Mouse (Mus musculus) heart, adult 2 months (tissue): ENCODE measurements around the gene Spata32.

Source experiments
- CTCF ChIP-seq: fragments of 200-600 bp; IDR thresholded peaks from 2 replicates; pipeline ENCODE4 v1.8.1; 2022; ENCODE audit warnings: antibody characterized with exemption, mild to moderate bottlenecking, moderate library complexity
- POLR2A ChIP-seq: fragments of 200-500 bp; IDR thresholded peaks from 2 replicates; pipeline ENCODE4 v1.6.1; 2011; ENCODE audit warnings: mild to moderate bottlenecking, low read depth, low read length, control low read depth; ENCODE audit not compliant: insufficient read depth

DNA sequence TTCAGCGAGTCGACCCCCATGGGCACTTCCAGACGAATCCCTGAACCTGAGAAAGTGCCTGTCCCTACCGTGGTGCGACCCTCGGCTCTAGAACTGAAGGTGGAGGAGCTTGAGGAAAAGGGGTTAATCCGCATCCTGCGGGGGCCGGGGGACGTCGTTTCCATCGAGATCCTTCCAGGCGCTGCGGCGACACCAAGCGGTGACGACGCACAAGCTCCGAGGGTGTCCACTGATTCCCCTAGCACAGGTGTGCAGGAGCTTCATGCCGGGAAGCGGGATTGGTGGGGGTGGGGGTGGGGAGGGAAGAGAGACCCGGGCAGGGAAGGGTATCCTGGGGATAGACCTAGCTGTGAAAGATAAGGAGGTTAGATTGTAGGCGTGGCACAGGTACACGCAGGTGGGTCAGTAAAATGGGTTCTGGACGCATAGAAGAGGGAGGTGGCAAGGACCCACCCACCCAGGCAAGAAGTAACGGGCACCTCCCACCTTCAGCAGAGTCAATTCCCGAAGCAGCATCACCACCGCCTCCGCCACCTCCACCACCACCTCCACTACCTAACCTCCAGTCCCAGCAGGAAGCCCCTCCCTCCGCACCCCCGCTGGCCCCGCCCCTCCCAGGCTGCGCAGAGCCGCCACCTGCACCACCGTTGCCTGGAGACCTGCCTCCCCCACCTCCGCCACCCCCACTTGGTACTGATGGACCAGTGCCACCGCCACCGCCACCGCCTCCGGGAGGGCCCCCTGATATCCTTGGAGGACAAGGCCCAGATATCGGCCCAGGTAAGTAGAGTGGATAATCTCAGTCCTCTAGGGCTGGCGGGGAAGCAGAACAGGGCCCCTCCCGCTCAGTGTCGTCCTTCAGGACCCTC, 25.0 kb downstream of the Spata32 start:
- no peak for TF ChIP-seq POLR2A
- TF ChIP-seq CTCF = peak; percentile 49
